Mouse (Mus musculus) liver, embryonic 13.5 days (tissue): ENCODE data around the gene Tubb2a. TPM values are rescaled to one million over a fixed set of nuclear protein-coding genes. Genes with fewer than 3 reads are reported as not detected.

ENCODE experiments used
- ATAC-seq: fragments of 200-750 bp; cut with Nextera tagmentation; 2 replicates; pipeline ENCODE4 v1.8.0; 2017; ENCODE audit warnings: low read depth, mild to moderate bottlenecking, moderate number of reproducible peaks, moderate library complexity
- DNase-seq: peaks from one replicate; pipeline ENCODE4 v3.0.0; 2022
- H3K27ac ChIP-seq: fragments of 300-500 bp; sonication (generic); 2 replicates; pipeline ENCODE4 v1.5.1; 2015; ENCODE audit warnings: moderate library complexity, mild to moderate bottlenecking, inconsistent platforms
- H3K27me3 ChIP-seq: fragments of 300-500 bp; sonication (generic); 2 replicates; pipeline ENCODE4 v1.6.1; 2015; ENCODE audit warnings: mild to moderate bottlenecking, inconsistent platforms
- H3K36me3 ChIP-seq: fragments of 300-500 bp; sonication (generic); 2 replicates; pipeline ENCODE4 v1.6.1; 2015; ENCODE audit warnings: mild to moderate bottlenecking, inconsistent platforms
- H3K4me1 ChIP-seq: fragments of 300-500 bp; sonication (generic); replicated peaks from 2 replicates; pipeline ENCODE4 v1.6.1; 2015; ENCODE audit warnings: inconsistent platforms
- H3K4me2 ChIP-seq: fragments of 300-500 bp; sonication (generic); 2 replicates; pipeline ENCODE4 v1.6.1; 2015; ENCODE audit warnings: inconsistent platforms, mild to moderate bottlenecking, moderate library complexity
- H3K4me3 ChIP-seq: fragments of 300-500 bp; sonication (generic); replicated peaks from 2 replicates; pipeline ENCODE4 v1.5.1; 2015; ENCODE audit warnings: mild to moderate bottlenecking, inconsistent platforms
- H3K9ac ChIP-seq: fragments of 300-500 bp; sonication (generic); 2 replicates; pipeline ENCODE4 v1.6.1; 2015; ENCODE audit warnings: mild to moderate bottlenecking, inconsistent platforms
- H3K9me3 ChIP-seq: fragments of 300-500 bp; sonication (generic); replicated peaks from 2 replicates; pipeline ENCODE4 v1.6.1; 2016; ENCODE audit warnings: inconsistent platforms
- WGBS: fragments of 180-500 bp; shearing (Covaris S2); methylation state at CpG from one replicate; pipeline ENCODE4 v1.1.7; 2015; ENCODE audit not compliant: insufficient replicate concordance; 5-methylcytosine and 5-hydroxymethylcytosine counted together
- polyA plus RNA-seq: library from polyadenylated mRNA; unstranded; fragments of >200 nt; fragmentation: Nextera tagmentation; extraction: Ambion mirVana; gene quantifications from 2 replicates; pipeline ENCODE4 v1.2.1, GENCODE M21; 2015

The Tubb2a gene
- polyA plus RNA-seq: 67.7 and 68.7 TPM in 2 replicates

DNA sequence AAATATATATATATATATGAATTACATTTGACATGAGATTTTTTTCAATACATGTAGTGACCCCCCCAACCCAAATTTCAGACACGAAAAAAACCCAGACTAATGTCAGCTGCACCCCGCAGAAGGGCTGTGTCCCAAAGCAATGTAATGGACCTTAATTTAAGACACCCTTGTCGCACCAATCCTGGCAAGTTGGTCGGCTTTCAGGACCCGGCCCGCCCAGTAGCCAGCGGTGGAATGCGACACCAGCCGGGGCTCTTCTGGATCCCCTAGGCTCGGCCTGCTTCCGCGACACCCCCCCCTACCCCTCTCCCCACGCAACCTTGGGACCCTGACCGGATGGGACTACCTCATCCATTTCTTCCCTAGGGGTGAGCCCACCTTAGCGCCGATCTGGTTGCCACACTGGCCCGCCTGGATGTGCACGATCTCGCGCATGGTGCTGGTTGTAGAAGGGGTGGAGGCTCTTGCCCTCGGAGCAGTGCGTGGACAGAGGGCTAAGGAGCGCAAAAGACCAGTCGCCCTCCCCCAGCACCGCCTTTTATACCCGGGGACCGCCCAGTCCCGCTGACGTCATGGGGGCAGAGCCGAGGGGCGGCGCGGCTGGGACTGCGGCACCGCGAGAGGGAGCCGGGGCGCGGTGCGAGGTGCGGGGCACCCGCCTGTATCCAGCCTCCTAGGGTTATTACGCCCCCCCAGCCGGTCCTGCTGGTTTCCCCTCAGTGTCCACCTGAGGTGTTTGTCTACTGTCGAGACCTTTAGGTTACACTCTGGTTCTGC is at the start of gene Tubb2a:
TSS of gene Tubb2a (minus strand) at position 516 of the 780 bp plus-strand sequence.
- H3K9ac ChIP-seq: peak within 1 kb of the TSS; percentile 81
- no peaks in the 10 kb centered on the region for H3K9me3 ChIP-seq
- under 1% methylated on average over 37 of the region's 45 CpGs for WGBS
- peak; percentile 92 for ATAC-seq
- peak; percentile 88 for DNase-seq
- peak within 1 kb of the TSS; percentile 86 for H3K4me2 ChIP-seq
- peaks cover 23% of the 10 kb centered on the region for H3K4me1 ChIP-seq
- H3K4me3 ChIP-seq: peak within 1 kb of the TSS; percentile 71
- peaks cover 13% of the 10 kb centered on the region for H3K36me3 ChIP-seq
- H3K27ac ChIP-seq: peak within 1 kb of the TSS; percentile 74
- peaks cover 13% of the 10 kb centered on the region; the same call in 1 of the 2 replicates for H3K27me3 ChIP-seq

DNA sequence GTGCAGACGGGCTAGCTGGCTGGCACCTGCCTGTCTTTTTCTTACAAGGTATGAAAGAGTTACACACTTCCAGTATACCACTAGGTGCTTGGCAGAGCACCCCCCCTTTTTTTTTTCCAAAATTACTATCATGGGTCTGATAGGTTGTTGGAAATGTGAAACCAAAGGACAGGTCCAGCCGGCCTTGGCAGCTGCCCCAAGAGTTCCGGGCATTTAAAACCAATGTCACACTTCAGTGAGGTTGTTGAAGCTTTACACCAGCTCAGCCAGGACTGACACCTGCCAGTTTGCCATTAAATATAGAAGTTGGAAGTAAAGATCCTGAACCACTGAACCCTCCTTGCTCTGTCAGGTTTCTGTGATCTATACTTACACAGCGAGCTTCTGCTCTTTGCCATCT is 47.9 kb upstream of the Tubb2a start:
- no peak overlapping the region for H3K27ac ChIP-seq
- 69% methylated on average over 4 of the region's 4 CpGs for WGBS
- no peak overlapping the region for H3K4me3 ChIP-seq
- H3K36me3 ChIP-seq: no peaks in the 10 kb centered on the region
- DNase-seq: no peak
- H3K9me3 ChIP-seq: no peaks in the 10 kb centered on the region
- H3K4me1 ChIP-seq: peaks cover 20% of the 10 kb centered on the region
- no peak overlapping the region for H3K4me2 ChIP-seq
- ATAC-seq: no peak
- no peak overlapping the region for H3K9ac ChIP-seq
- H3K27me3 ChIP-seq: peaks cover 22% of the 10 kb centered on the region

DNA sequence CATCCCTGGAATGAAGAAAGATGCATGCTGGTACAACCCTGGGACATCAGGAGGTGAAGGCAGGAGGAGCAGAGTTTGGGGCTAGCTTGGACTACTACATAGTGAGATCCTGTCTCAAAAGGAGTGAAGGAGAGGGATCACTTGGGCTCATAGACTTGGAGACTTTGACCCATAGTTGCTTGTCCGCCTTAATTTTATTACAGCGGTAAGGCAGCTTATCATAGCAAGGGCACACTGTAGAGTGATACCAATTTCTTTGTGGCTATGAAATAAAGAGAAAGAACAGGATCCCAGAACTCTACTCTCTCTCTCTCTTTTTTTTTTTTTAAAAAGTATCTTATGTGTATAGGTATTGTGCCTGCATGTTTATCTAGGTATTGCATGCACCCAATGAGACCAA is 42.7 kb upstream of the Tubb2a start:
- 80% methylated on average over 2 of the region's 2 CpGs for WGBS
- ATAC-seq (no peak), DNase-seq (no peak)
- H3K4me1 ChIP-seq: peaks cover 31% of the 10 kb centered on the region
- H3K9ac ChIP-seq: no peak overlapping the region
- no peaks in the 10 kb centered on the region for H3K36me3 ChIP-seq
- H3K9me3 ChIP-seq: no peaks in the 10 kb centered on the region
- no peak overlapping the region for H3K4me3 ChIP-seq
- H3K27ac ChIP-seq: no peak overlapping the region
- no peak overlapping the region for H3K4me2 ChIP-seq
- H3K27me3 ChIP-seq: no peaks in the 10 kb centered on the region; the same call in 1 of the 2 replicates

DNA sequence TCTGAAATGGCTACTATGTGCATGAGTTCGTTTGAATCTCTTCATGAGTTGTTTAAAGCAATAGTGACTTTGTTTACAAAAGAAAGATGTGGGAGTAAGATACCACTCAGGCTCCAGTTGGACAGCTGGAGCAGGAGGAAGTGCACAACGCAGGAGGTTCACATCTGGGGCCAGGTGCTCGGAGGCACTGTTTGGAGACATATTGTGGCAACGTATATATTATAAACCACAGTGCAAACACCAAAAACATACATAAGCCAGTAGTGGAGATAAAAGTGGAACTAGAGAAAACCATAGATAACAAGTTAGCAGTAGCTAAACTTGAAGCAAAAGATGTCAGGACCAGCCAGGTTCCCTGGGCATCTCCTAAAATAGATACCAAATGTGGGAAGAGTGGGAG is 41.6 kb upstream of the Tubb2a start:
- Histone ChIP-seq H3K4me3 (no peak overlapping the region), H3K9ac (no peak overlapping the region), H3K9me3 (no peaks in the 10 kb centered on the region), H3K36me3 (no peaks in the 10 kb centered on the region), H3K4me1 (peaks cover 35% of the 10 kb centered on the region), H3K27ac (no peak overlapping the region), H3K4me2 (no peak overlapping the region), H3K27me3 (no peaks in the 10 kb centered on the region; the same call in 1 of the 2 replicates)
- WGBS: 26% methylated on average over 4 of the region's 4 CpGs
- no peak for ATAC-seq
- DNase-seq: no peak

DNA sequence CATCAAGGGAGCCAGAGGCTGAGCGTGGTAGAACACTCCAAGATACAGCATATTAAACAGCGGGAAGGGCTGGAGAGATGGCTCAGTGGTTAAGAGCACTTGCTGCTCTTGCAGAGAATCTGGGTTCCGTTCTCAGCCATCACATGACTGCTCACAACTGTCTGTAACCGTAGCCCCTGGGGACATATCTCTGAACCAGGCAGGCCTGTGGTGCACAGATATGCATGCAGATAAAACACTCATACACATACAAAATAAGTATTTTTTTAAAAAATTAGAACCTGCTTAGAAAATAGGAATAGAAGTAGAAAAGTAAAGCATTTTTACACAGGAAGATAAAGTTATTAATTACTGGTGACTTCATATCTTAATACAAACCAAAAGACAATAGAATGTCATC is 41.0 kb upstream of the Tubb2a start:
- peak; percentile 86 for ATAC-seq
- H3K4me1 ChIP-seq: peaks cover 37% of the 10 kb centered on the region
- 19% methylated on average over 4 of the region's 4 CpGs for WGBS
- no peaks in the 10 kb centered on the region for H3K27me3 ChIP-seq
- H3K9me3 ChIP-seq: no peaks in the 10 kb centered on the region
- no peak overlapping the region for H3K4me3 ChIP-seq
- peak overlapping the region; percentile 12; the same call in 1 of the 2 replicates for H3K4me2 ChIP-seq
- no peaks in the 10 kb centered on the region for H3K36me3 ChIP-seq
- DNase-seq: peak; percentile 66
- H3K27ac ChIP-seq: no peak overlapping the region
- H3K9ac ChIP-seq: no peak overlapping the region

DNA sequence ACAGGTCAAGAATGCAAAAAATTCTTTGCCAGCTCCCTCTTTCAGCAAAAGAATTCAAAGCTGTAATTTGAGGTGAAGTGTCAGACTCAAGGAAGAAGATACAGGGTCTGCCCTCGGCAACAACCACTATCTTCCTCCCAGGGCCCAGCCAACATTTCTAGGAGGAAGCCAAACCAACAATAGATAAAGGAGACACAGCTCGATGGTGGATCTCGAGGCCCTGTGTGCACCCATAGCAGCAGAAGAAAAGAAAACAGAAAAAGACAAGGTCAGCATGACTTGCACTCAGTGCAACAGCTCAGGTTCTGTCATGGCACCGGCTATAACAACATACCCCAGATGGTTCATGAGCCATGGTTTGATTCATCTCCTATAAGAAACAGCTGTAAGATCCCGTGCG is 38.7 kb upstream of the Tubb2a start:
- Histone ChIP-seq H3K9me3 (no peaks in the 10 kb centered on the region), H3K4me1 (peaks cover 37% of the 10 kb centered on the region), H3K4me2 (no peak overlapping the region), H3K4me3 (no peak overlapping the region), H3K9ac (no peak overlapping the region), H3K36me3 (no peaks in the 10 kb centered on the region), H3K27ac (no peak overlapping the region), H3K27me3 (no peaks in the 10 kb centered on the region)
- 33% methylated on average over 6 of the region's 6 CpGs for WGBS
- peak; percentile 51; the same call in 1 of the 2 replicates for ATAC-seq
- no peak for DNase-seq

DNA sequence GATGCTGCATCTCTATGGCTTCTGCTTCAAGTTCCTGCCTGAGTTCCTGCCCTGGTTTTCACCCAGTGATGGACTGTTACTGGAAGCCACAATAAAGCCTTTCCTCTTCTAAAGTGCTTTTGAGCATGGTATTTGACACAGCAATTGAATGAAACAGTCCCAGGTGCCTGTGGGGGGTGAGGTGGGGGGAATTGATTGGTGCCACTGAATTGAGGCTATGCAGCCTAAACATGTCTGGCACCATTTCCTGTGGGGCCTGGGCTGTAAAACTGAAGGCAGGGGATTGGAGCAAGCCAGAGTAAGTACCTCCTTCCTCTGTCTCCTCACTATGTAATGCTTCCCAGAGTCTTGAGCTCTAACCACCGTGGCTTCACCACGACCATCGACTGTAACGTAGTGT is 36.8 kb upstream of the Tubb2a start:
- H3K4me3 ChIP-seq: no peak overlapping the region
- no peak overlapping the region for H3K4me2 ChIP-seq
- H3K27ac ChIP-seq: no peak overlapping the region
- H3K36me3 ChIP-seq: no peaks in the 10 kb centered on the region
- no peaks in the 10 kb centered on the region for H3K9me3 ChIP-seq
- ATAC-seq (no peak), DNase-seq (no peak)
- WGBS: 43% methylated on average over 4 of the region's 4 CpGs
- H3K4me1 ChIP-seq: peaks cover 32% of the 10 kb centered on the region
- no peak overlapping the region for H3K9ac ChIP-seq
- H3K27me3 ChIP-seq: 0 out of 2 replicates have a peak, but pooled peaks cover 4% of the 10 kb centered on the region

DNA sequence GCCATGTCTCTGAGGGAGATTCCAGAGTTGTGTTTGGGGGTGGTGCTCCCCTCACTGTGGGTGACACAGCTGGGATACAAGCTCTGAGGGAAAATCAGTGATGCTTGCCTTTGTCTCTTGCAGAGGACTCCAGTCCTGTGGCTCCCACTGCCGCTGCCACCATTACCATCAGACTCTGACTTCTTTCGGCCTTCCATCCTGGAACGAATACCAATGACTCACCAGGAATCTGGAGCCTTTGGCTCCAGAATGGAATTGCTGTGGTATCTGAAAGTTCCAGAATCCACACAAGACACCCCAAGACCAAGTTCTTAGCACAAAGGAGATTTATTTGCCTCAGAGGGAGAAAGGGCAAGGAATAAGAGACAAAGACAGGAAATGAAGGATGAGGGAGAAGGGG is 35.3 kb upstream of the Tubb2a start:
- DNase-seq (no peak), ATAC-seq (no peak)
- H3K4me2 ChIP-seq: no peak overlapping the region
- no peak overlapping the region for H3K27ac ChIP-seq
- 81% methylated on average over 3 of the region's 3 CpGs for WGBS
- H3K4me3 ChIP-seq: no peak overlapping the region
- H3K27me3 ChIP-seq: 0 out of 2 replicates have a peak, but pooled peaks cover 4% of the 10 kb centered on the region
- H3K9ac ChIP-seq: no peak overlapping the region
- no peaks in the 10 kb centered on the region for H3K36me3 ChIP-seq
- peaks cover 20% of the 10 kb centered on the region for H3K4me1 ChIP-seq
- no peaks in the 10 kb centered on the region for H3K9me3 ChIP-seq

DNA sequence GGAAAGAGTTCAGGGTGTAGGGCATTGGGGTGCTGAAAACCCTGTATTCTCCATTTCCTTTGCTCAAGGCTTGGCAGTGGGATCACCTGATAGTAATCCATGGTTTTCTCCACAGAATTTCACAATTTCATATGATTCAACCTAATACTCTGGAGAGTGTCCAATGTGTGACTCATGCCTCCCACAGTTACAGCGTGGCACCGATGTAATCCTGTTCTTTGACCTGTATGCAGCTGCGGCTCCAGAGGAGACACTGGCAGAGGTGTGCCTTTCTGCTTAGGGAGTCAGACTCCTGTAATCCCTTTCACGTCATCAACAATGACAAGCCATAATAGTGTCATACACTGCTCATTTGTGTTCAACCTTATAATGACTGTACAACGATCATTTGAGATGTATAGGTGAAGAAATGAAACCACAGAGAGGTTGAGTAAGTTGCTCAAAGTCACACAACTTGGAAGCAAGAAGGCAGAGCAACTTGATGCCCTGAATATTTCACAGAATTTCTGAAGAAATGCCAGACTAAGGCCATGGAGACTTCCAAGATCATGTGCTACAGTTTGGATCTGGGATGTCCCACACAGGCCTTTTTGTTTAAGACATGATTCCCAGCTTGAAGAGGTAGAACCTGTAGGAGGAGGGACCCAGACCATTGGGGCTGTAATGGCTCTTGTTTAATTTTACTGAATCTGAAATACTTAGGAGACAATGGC is 34.7 kb upstream of the Tubb2a start:
- H3K27ac ChIP-seq: no peak overlapping the region
- no peaks in the 10 kb centered on the region for H3K36me3 ChIP-seq
- H3K4me1 ChIP-seq: peaks cover 20% of the 10 kb centered on the region
- DNase-seq (no peak), ATAC-seq (no peak)
- no peaks in the 10 kb centered on the region for H3K9me3 ChIP-seq
- H3K27me3 ChIP-seq: 0 out of 2 replicates have a peak, but pooled peaks cover 4% of the 10 kb centered on the region
- H3K4me2 ChIP-seq: no peak overlapping the region
- no peak overlapping the region for H3K4me3 ChIP-seq
- H3K9ac ChIP-seq: no peak overlapping the region
- WGBS: 74% methylated on average over 5 of the region's 5 CpGs

DNA sequence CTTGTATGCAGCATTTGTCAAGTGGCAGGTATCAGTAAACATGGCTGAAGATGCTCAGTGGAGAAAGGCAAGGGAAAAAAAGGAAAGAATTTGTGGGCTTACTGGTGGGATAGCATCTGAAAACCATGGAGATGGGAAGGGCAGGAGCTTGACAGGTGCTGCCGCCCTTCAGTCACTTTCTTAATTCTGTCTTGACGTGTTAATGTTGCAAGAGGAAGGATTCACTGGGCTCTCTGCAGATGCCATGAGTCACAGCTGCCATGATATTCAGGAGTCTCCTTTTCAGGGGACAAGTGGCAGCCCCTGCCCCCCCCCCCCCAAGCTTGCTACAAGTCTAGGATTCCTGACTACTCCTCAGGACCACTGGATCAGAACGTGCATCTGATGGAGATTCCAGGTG is 34.1 kb upstream of the Tubb2a start:
- H3K4me2 ChIP-seq: no peak overlapping the region
- DNase-seq (no peak), ATAC-seq (no peak)
- H3K36me3 ChIP-seq: no peaks in the 10 kb centered on the region
- H3K27ac ChIP-seq: no peak overlapping the region
- H3K9me3 ChIP-seq: no peaks in the 10 kb centered on the region
- 74% methylated on average over 3 of the region's 3 CpGs for WGBS
- no peak overlapping the region for H3K4me3 ChIP-seq
- H3K27me3 ChIP-seq: 0 out of 2 replicates have a peak, but pooled peaks cover 4% of the 10 kb centered on the region
- H3K4me1 ChIP-seq: peaks cover 22% of the 10 kb centered on the region
- no peak overlapping the region for H3K9ac ChIP-seq

DNA sequence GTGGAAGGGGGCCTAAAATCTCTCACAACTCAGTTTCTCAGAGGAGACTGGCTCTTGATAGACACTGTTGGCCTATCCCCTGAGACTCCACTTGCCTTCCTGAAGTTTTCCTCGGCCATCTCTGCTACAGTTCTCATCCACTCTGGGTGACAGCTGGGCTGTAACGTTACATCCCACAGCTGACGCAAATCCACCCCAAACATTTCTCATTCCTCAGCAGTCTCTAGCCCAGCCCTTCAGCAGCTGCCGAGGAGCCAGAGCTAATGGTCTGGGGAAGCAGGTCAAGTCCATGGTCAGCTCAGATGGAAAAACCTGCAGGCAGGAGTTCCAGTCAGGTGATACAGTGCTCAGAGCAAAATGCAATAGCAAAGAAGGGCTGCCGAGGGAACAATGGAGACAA is 33.2 kb upstream of the Tubb2a start:
- no peaks in the 10 kb centered on the region for H3K9me3 ChIP-seq
- peaks cover 17% of the 10 kb centered on the region for H3K4me1 ChIP-seq
- H3K27ac ChIP-seq: no peak overlapping the region
- H3K9ac ChIP-seq: no peak overlapping the region
- no peak overlapping the region for H3K4me3 ChIP-seq
- DNase-seq (no peak), ATAC-seq (no peak)
- WGBS: 61% methylated on average over 5 of the region's 5 CpGs
- H3K36me3 ChIP-seq: no peaks in the 10 kb centered on the region
- no peak overlapping the region for H3K4me2 ChIP-seq
- 0 out of 2 replicates have a peak, but pooled peaks cover 4% of the 10 kb centered on the region for H3K27me3 ChIP-seq
